Mouse (Mus musculus): Measurements from ENCODE around the gene Clec9a. TPM values are rescaled to one million over a fixed set of nuclear protein-coding genes. Genes with fewer than 3 reads are reported as not detected.

Clec9a gene
- polyA plus RNA-seq, 1 experiment from 2014 or later: 0.25 TPM

- no peak for ATAC-seq (ENCODE audit: insufficient read depth)
- no peak overlapping the region for H3K4me2 ChIP-seq
- no peak overlapping the region for H3K9ac ChIP-seq
- no peaks in the 10 kb centered on the region for H3K36me3 ChIP-seq (replicated peaks)
- 10% methylated on average over 2 of the region's 2 CpGs for WGBS (ENCODE audit: insufficient replicate concordance)
- no peak overlapping the region for H3K27ac ChIP-seq (replicated peaks)
- no peaks in the 10 kb centered on the region for H3K9me3 ChIP-seq (replicated peaks)
- no peaks in the 10 kb centered on the region for H3K4me1 ChIP-seq (replicated peaks)
- H3K4me3 ChIP-seq (replicated peaks): no peak overlapping the region
- H3K27me3 ChIP-seq: no peaks in the 10 kb centered on the region
Observed at GRCm38 (mm10) chr6:129393087-129393720, 15.5 kb upstream of the Clec9a start.

GRCm38 (mm10) chr6:129393732-129394131 lies 14.9 kb upstream of the Clec9a start:
- no peak overlapping the region for H3K4me3 ChIP-seq (replicated peaks)
- H3K27me3 ChIP-seq: no peaks in the 10 kb centered on the region
- no peaks in the 10 kb centered on the region for H3K36me3 ChIP-seq (replicated peaks)
- no peak overlapping the region for H3K4me2 ChIP-seq
- H3K4me1 ChIP-seq (replicated peaks): no peaks in the 10 kb centered on the region
- 46% methylated on average over 6 of the region's 6 CpGs for WGBS (ENCODE audit: insufficient replicate concordance)
- H3K9me3 ChIP-seq (replicated peaks): no peaks in the 10 kb centered on the region
- no peak for ATAC-seq (ENCODE audit: insufficient read depth)
- H3K9ac ChIP-seq: no peak overlapping the region
- no peak overlapping the region for H3K27ac ChIP-seq (replicated peaks)

DNA sequence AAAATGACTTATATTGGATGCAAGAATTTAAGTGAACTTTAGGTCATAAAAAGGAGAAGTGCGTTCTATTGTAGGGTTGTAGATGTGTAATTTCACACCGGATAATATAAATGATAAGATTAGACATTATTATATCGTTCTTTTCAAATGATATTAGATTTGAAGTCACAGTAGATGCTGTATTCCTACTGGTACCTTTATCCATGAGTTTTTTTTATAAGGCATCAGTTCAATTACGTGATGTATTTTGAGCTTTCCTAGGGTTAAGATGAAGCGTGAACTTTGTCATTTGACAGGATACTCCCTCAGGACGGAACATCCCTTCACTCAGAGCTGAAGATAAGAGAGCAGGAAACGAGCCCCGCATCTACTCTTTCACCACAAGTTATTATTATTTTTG lies 11.7 kb upstream of the Clec9a start, which contains the start of gene Clec1b:
TSS of gene Clec1b (plus strand) at position 301 of the 400 bp plus-strand sequence.
- Histone ChIP-seq H3K9me3 (replicated peaks) (no peaks in the 10 kb centered on the region), H3K27ac (replicated peaks) (no peak within 1 kb of the TSS), H3K4me1 (replicated peaks) (no peaks in the 10 kb centered on the region), H3K36me3 (replicated peaks) (no peaks in the 10 kb centered on the region), H3K4me2 (no peak within 1 kb of the TSS), H3K4me3 (replicated peaks) (no peak within 1 kb of the TSS), H3K9ac (no peak within 1 kb of the TSS), H3K27me3 (no peaks in the 10 kb centered on the region)
- 35% methylated on average over 8 of the region's 8 CpGs for WGBS (ENCODE audit: insufficient replicate concordance)
- ATAC-seq (ENCODE audit: insufficient read depth): no peak

DNA sequence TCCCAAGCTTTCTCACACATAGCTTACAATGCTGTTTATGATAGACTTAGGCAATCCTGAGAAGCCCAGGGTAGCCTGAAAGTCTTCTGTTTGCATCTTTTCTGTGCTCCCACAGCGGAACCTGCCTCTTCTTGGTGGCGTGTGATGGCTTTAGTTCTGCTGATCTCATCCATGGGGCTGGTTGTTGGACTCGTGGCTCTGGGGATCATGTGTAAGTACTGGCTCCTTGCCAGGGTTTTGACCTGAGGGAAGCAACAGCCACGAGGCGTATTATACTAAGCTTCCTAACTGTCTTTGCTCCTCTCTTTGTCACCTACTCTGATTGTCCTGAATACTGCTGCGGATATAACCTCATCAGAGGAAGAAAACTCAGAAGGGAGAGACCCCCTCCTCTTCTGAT lies 8.7 kb upstream of the Clec9a start:
- Histone ChIP-seq H3K9ac (no peak overlapping the region), H3K27ac (replicated peaks) (no peak overlapping the region), H3K27me3 (no peaks in the 10 kb centered on the region), H3K9me3 (replicated peaks) (no peaks in the 10 kb centered on the region), H3K4me1 (replicated peaks) (no peaks in the 10 kb centered on the region), H3K4me3 (replicated peaks) (no peak overlapping the region), H3K36me3 (replicated peaks) (no peaks in the 10 kb centered on the region), H3K4me2 (no peak overlapping the region)
- peak; percentile 42 for ATAC-seq (ENCODE audit: insufficient read depth)
- WGBS (ENCODE audit: insufficient replicate concordance): 38% methylated on average over 6 of the region's 6 CpGs

- Histone ChIP-seq H3K27me3 (no peaks in the 10 kb centered on the region), H3K4me3 (replicated peaks) (no peak overlapping the region), H3K36me3 (replicated peaks) (no peaks in the 10 kb centered on the region), H3K4me1 (replicated peaks) (no peaks in the 10 kb centered on the region), H3K4me2 (no peak overlapping the region), H3K27ac (replicated peaks) (no peak overlapping the region), H3K9me3 (replicated peaks) (no peaks in the 10 kb centered on the region), H3K9ac (no peak overlapping the region)
- ATAC-seq (ENCODE audit: insufficient read depth): no peak
- 60% methylated on average over 2 of the region's 2 CpGs for WGBS (ENCODE audit: insufficient replicate concordance)
Observed at GRCm38 (mm10) chr6:129402404-129402803, 6.3 kb upstream of the Clec9a start.

- WGBS (ENCODE audit: insufficient replicate concordance): 68% methylated on average over 6 of the region's 6 CpGs
- Histone ChIP-seq H3K4me2 (no peak overlapping the region), H3K9ac (no peak overlapping the region), H3K27me3 (no peaks in the 10 kb centered on the region), H3K9me3 (replicated peaks) (no peaks in the 10 kb centered on the region), H3K4me1 (replicated peaks) (no peaks in the 10 kb centered on the region), H3K4me3 (replicated peaks) (no peak overlapping the region), H3K27ac (replicated peaks) (no peak overlapping the region), H3K36me3 (replicated peaks) (no peaks in the 10 kb centered on the region)
- ATAC-seq (ENCODE audit: insufficient read depth): no peak
Observed at GRCm38 (mm10) chr6:129403391-129403790, 5.3 kb upstream of the Clec9a start.

DNA sequence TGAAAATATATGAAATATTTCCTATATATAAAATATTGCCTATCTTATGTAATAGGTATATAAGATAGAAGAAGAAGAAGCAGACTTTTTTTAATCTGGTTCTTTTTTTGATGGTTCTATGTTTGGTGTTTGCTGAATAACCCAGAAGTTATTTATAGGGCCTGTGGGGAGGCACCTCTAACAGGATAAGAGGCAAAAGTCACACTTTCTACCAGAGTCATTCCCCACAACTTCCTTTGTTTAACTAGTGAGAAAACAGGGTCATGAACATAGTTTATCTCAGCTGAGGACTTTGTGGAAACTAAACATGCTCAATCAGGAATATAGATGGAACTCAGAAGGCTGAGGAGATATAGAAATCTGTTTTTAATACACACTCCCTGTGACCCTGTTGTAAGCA lies 2.7 kb upstream of the Clec9a start:
- Histone ChIP-seq H3K27me3 (no peaks in the 10 kb centered on the region), H3K36me3 (replicated peaks) (no peaks in the 10 kb centered on the region), H3K4me1 (replicated peaks) (no peaks in the 10 kb centered on the region), H3K9ac (no peak overlapping the region), H3K27ac (replicated peaks) (no peak overlapping the region), H3K9me3 (replicated peaks) (no peaks in the 10 kb centered on the region), H3K4me3 (replicated peaks) (no peak overlapping the region), H3K4me2 (no peak overlapping the region)
- no peak for ATAC-seq (ENCODE audit: insufficient read depth)

DNA sequence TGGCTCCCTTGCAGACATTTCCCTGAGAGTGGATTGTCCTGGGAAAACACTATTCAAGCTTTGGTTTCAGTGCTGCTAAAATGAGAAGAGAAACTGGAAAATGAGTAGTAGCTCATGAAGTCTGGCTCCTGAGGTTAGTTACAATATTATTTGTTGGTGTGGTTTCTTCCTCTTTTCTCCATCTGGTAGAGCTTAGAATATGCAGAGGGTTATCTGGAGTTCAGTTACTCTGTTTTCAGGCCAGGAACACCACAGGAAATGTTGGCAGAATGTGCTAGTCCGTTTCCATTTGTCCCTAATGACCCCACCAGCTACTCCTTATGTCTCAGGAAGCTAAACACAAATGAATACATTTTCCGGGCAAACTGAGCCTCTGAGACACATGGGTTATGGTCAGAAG lies 1.3 kb upstream of the Clec9a start:
- 0 out of 2 replicates have a peak overlapping the region, but pooled peaks have one; percentile 22 for H3K27ac ChIP-seq (replicated peaks)
- WGBS (ENCODE audit: insufficient replicate concordance): 9% methylated on average over 2 of the region's 2 CpGs
- no peak overlapping the region for H3K4me3 ChIP-seq (replicated peaks)
- no peaks in the 10 kb centered on the region for H3K4me1 ChIP-seq (replicated peaks)
- no peak overlapping the region for H3K4me2 ChIP-seq
- no peaks in the 10 kb centered on the region for H3K27me3 ChIP-seq
- peak; percentile 42; the same call in 1 of the 2 replicates for ATAC-seq (ENCODE audit: insufficient read depth)
- H3K9ac ChIP-seq: no peak overlapping the region
- no peaks in the 10 kb centered on the region for H3K36me3 ChIP-seq (replicated peaks)
- no peaks in the 10 kb centered on the region for H3K9me3 ChIP-seq (replicated peaks)

- 74% methylated on average over 1 of the region's 1 CpGs for WGBS (ENCODE audit: insufficient replicate concordance)
- H3K9me3 ChIP-seq (replicated peaks): no peaks in the 10 kb centered on the region
- no peaks in the 10 kb centered on the region for H3K27me3 ChIP-seq
- no peak overlapping the region for H3K27ac ChIP-seq (replicated peaks)
- H3K9ac ChIP-seq: no peak overlapping the region
- H3K4me1 ChIP-seq (replicated peaks): no peaks in the 10 kb centered on the region
- ATAC-seq (ENCODE audit: insufficient read depth): no peak
- H3K4me3 ChIP-seq (replicated peaks): no peak overlapping the region
- no peak overlapping the region for H3K4me2 ChIP-seq
- H3K36me3 ChIP-seq (replicated peaks): no peaks in the 10 kb centered on the region
Observed at GRCm38 (mm10) chr6:129414177-129414576, 5.5 kb downstream of the Clec9a start.

GRCm38 (mm10) chr6:129422311-129422710 lies 13.6 kb downstream of the Clec9a start:
- Histone ChIP-seq H3K9me3 (replicated peaks) (no peaks in the 10 kb centered on the region), H3K27ac (replicated peaks) (no peak overlapping the region), H3K4me3 (replicated peaks) (no peak overlapping the region), H3K4me2 (no peak overlapping the region), H3K9ac (no peak overlapping the region), H3K27me3 (no peaks in the 10 kb centered on the region), H3K36me3 (replicated peaks) (no peaks in the 10 kb centered on the region), H3K4me1 (replicated peaks) (0 out of 2 replicates have a peak, but pooled peaks cover 7% of the 10 kb centered on the region)
- WGBS (ENCODE audit: insufficient replicate concordance): 68% methylated on average over 3 of the region's 3 CpGs
- no peak for ATAC-seq (ENCODE audit: insufficient read depth)

DNA sequence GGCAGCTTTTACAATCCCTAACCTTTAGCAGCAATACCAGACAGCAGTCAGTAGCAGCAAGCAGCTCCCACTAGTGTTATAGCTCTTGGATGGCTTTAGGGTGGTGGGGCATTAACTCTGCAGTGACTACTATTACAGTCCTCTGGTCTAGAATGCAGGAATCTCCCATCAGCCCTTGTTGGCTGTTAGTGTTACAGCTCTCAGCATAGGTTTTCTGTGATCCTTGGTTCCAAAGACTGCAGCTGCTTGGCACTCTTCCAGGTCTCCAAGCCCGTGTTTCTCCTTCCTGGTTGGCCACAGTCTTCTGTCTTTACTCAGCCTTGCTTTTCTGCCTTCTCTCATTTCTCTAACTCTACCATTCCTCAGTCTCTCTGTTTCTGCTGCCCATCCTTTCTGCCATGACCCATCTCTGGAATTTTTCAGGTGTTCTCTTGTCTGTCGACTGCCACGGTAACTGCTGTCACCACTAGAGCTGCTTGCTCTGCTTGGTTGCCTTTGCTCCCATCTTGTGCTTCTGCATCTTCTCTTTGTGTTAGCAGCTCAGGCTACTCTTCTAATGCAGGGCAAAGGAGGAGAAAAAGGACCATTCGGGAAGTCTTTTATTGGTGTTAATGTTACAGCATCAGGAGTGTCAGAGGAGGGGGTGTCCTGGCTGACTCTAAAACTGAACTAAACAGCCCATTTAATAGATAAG lies 14.5 kb downstream of the Clec9a start:
- Histone ChIP-seq H3K9ac (no peak overlapping the region), H3K4me1 (replicated peaks) (0 out of 2 replicates have a peak, but pooled peaks cover 7% of the 10 kb centered on the region), H3K27ac (replicated peaks) (no peak overlapping the region), H3K4me2 (no peak overlapping the region), H3K4me3 (replicated peaks) (no peak overlapping the region), H3K36me3 (replicated peaks) (no peaks in the 10 kb centered on the region), H3K27me3 (no peaks in the 10 kb centered on the region), H3K9me3 (replicated peaks) (no peaks in the 10 kb centered on the region)
- ATAC-seq (ENCODE audit: insufficient read depth): no peak
- 61% methylated on average over 4 of the region's 4 CpGs for WGBS (ENCODE audit: insufficient replicate concordance)
